Comparison of ENCODE assay signal across 8 mouse cellular contexts in genomic region chr3:145650298-145651011, GRCm38 (mm10). TPM values are rescaled to one million over a fixed set of nuclear protein-coding genes. Genes with fewer than 3 reads are reported as not detected.
A peak's percentile ranks its signal among the peaks of the same experiment; 100 is the strongest.
DNase-seq lines count a peak whose midpoint lies in the region; ATAC-seq and TF ChIP-seq lines count a peak whose summit lies in the region.

No protein-coding gene starts in this region.

- H3K36me3 ChIP-seq in forebrain, embryonic 15.5 days, result no peaks in the 10 kb centered on the region
- peaks cover 7% of the 10 kb centered on the region; the same call in 1 of the 2 replicates for H3K36me3 ChIP-seq in hindbrain, embryonic 10.5 days
- H3K36me3 ChIP-seq in limb, embryonic 14.5 days (ENCODE audit: control insufficient read depth, insufficient read depth, low read length), result peaks cover 22% of the 10 kb centered on the region
- peaks cover 8% of the 10 kb centered on the region for H3K36me3 ChIP-seq in myocyte (ENCODE audit: control insufficient read depth, insufficient read depth)

- WGBS in forebrain, embryonic 15.5 days, result under 1% methylated on average over 18 of the region's 18 CpGs
- under 1% methylated on average over 18 of the region's 18 CpGs for WGBS in hindbrain, embryonic 10.5 days
- WGBS in limb, embryonic 14.5 days, result under 1% methylated on average over 18 of the region's 18 CpGs

- no peak overlapping the region for H3K9ac ChIP-seq in forebrain, embryonic 15.5 days (replicated peaks)
- peak overlapping the region; percentile 89 for H3K9ac ChIP-seq in limb, embryonic 14.5 days (ENCODE audit: low read depth, low read length, severe bottlenecking)

- DNase-seq in adrenal gland, adult (ENCODE audit: inconsistent age in 2 of 2, low spot score in 1 of 2), result peak; percentile 61 to 73
- no peak for DNase-seq in adrenal gland, adult 8-10 months
- peak; percentile 68 for DNase-seq in hindbrain, embryonic 10.5 days (ENCODE audit: low spot score)
- peak; percentile 55 for DNase-seq in limb, embryonic 14.5 days (ENCODE audit: low spot score)
- DNase-seq in cerebellum, adult 11 months, result no peak
- no peak for DNase-seq in thymus, postnatal 10 days (ENCODE audit: low spot score in 2 of 2)

- H3K9me3 ChIP-seq in forebrain, embryonic 15.5 days, result no peaks in the 10 kb centered on the region
- H3K9me3 ChIP-seq in hindbrain, embryonic 10.5 days, result no peaks in the 10 kb centered on the region
- no peaks in the 10 kb centered on the region for H3K9me3 ChIP-seq in limb, embryonic 14.5 days (ENCODE audit: control insufficient read depth, low read length)

- H3K4me1 ChIP-seq in forebrain, embryonic 15.5 days, result peaks cover 73% of the 10 kb centered on the region
- H3K4me1 ChIP-seq in hindbrain, embryonic 10.5 days (replicated peaks), result peaks cover 86% of the 10 kb centered on the region
- H3K4me1 ChIP-seq in limb, embryonic 14.5 days (ENCODE audit: control insufficient read depth, insufficient read depth, low read length), result peaks cover 50% of the 10 kb centered on the region

- H3K4me3 ChIP-seq in forebrain, embryonic 15.5 days, result peak overlapping the region; percentile 51
- peak overlapping the region; percentile 72 for H3K4me3 ChIP-seq in hindbrain, embryonic 10.5 days
- H3K4me3 ChIP-seq in limb, embryonic 14.5 days (replicated peaks; ENCODE audit: low read length), result peak overlapping the region; percentile 77
- peak overlapping the region; percentile 65 for H3K4me3 ChIP-seq in myocyte

- peak overlapping the region; percentile 76 for H3K4me2 ChIP-seq in forebrain, embryonic 15.5 days (replicated peaks)
- H3K4me2 ChIP-seq in limb, embryonic 14.5 days (replicated peaks; ENCODE audit: low read depth, low read length, severe bottlenecking), result peak overlapping the region; percentile 80
- H3K4me2 ChIP-seq in myocyte (ENCODE audit: low read depth), result peak overlapping the region; percentile 93

- peaks cover 12% of the 10 kb centered on the region for H3K27me3 ChIP-seq in forebrain, embryonic 15.5 days
- H3K27me3 ChIP-seq in hindbrain, embryonic 10.5 days (ENCODE audit: insufficient read depth, poor library complexity, severe bottlenecking), result peaks cover 57% of the 10 kb centered on the region
- H3K27me3 ChIP-seq in limb, embryonic 14.5 days (ENCODE audit: control insufficient read depth, insufficient read depth, low read length), result no peaks in the 10 kb centered on the region
- H3K27me3 ChIP-seq in myocyte (ENCODE audit: control insufficient read depth, insufficient read depth, insufficient read length), result no peaks in the 10 kb centered on the region

- no peak for TF ChIP-seq POLR2A in limb, embryonic 14.5 days (IDR thresholded peaks at IDR 0.05; ENCODE audit: borderline replicate concordance, extremely low read depth, insufficient read depth, insufficient read length)
- no peak for TF ChIP-seq POLR2A in myocyte (IDR thresholded peaks at IDR 0.05; ENCODE audit: insufficient read length, low read depth)

- H3ac ChIP-seq in myocyte (ENCODE audit: control insufficient read depth, insufficient read length), result peak overlapping the region; percentile 43

- H3K79me2 ChIP-seq in myocyte (ENCODE audit: control insufficient read depth, insufficient read depth), result peaks cover 27% of the 10 kb centered on the region

- peak overlapping the region; percentile 36; the same call in 1 of the 2 replicates for H3K27ac ChIP-seq in forebrain, embryonic 15.5 days (replicated peaks)
- peak overlapping the region; percentile 95 for H3K27ac ChIP-seq in hindbrain, embryonic 10.5 days
- peak overlapping the region; percentile 96 for H3K27ac ChIP-seq in limb, embryonic 14.5 days (replicated peaks; ENCODE audit: low read depth, low read length)

- 0 out of 2 replicates have a peak, but pooled peaks have one; percentile 0 for ATAC-seq in forebrain, embryonic 15.5 days (replicated peaks)
- ATAC-seq in limb, embryonic 14.5 days (ENCODE audit: low FRiP score, low read depth), result no peak

TF ChIP-seq in myocyte, 11 proteins besides CTCF, POLR2A, EP300 and RAD21:
- TF ChIP-seq E2F4 (IDR thresholded peaks at IDR 0.05; ENCODE audit: insufficient read depth) (no peak), MYOG (IDR thresholded peaks at IDR 0.05; ENCODE audit: control insufficient read depth in 1 of 3, insufficient read depth in 1 of 3, insufficient read length in 2 of 3, low read depth in 2 of 3) (no peak), USF1 (IDR thresholded peaks at IDR 0.05; ENCODE audit: low read depth) (no peak), SRF (IDR thresholded peaks at IDR 0.05; ENCODE audit: control insufficient read depth, insufficient read length, low read depth) (no peak), POLR2AphosphoS2 (IDR thresholded peaks at IDR 0.05; ENCODE audit: insufficient read length, low read depth) (no peak), MYOD1 (IDR thresholded peaks at IDR 0.05; ENCODE audit: control insufficient read depth in 1 of 3, insufficient read length in 2 of 3, low read depth in 2 of 3) (no peak), TCF3 (IDR thresholded peaks at IDR 0.05; ENCODE audit: insufficient read length, low read depth) (no peak), REST (IDR thresholded peaks at IDR 0.05; ENCODE audit: insufficient read depth, insufficient read length) (no peak), CEBPB (IDR thresholded peaks at IDR 0.05; ENCODE audit: insufficient read depth, poor library complexity, severe bottlenecking) (no peak), MAX (IDR thresholded peaks at IDR 0.05; ENCODE audit: low read depth) (no peak), TCF12 (IDR thresholded peaks at IDR 0.05; ENCODE audit: insufficient read depth, poor library complexity, severe bottlenecking) (no peak)

RNA-seq across cellular contexts. Expression of gene Ccn1, which starts 0.7 kb away (rescaled TPM):
- 10 to 100 TPM in 2 of 4 experiments, 1 to 10 TPM in 2; 7.9 to 16.9 (median 11.3) TPM for total RNA-seq in adrenal gland, adult 8-10 months (2022)
- polyA plus RNA-seq in forebrain, embryonic 15.5 days (2015; fragmentation: Nextera tagmentation; extraction: Ambion mirVana), result 27.2 and 30.1 TPM in 2 replicates
- polyA plus RNA-seq in hindbrain, embryonic 10.5 days (2016; fragmentation: Nextera tagmentation; extraction: Ambion mirVana), result 42.9 and 43.4 TPM in 2 replicates
- polyA plus RNA-seq in limb, embryonic 14.5 days (2012; rRNA removed), result 105 and 119 TPM in 2 replicates
- polyA plus RNA-seq in limb, embryonic 14.5 days (2014; fragmentation: Nextera tagmentation; extraction: Ambion mirVana), result 53.5 and 59.8 TPM in 2 replicates
- polyA plus RNA-seq in myocyte (2012; fragmentation: generic; extraction: Trizol), result 49.6 TPM

Comparison
In these comparisons a context has a peak if more than half of its experiments do, and no peak if none do; other contexts are left out.
1. DNase-seq: peak in adrenal gland, adult (2 of 2), hindbrain, embryonic 10.5 days (single experiment) and limb, embryonic 14.5 days (single experiment); none in adrenal gland, adult 8-10 months (single experiment), cerebellum, adult 11 months (single experiment) and thymus, postnatal 10 days (0 of 2).
2. H3K27ac ChIP-seq: peak in every context shown above with its lines; median percentile 96 in limb, embryonic 14.5 days; 95 in hindbrain, embryonic 10.5 days; 36 in forebrain, embryonic 15.5 days.
3. Peak in every context shown above with its lines, with median percentiles within 50 percentile points of each other: H3K4me2 ChIP-seq and H3K4me3 ChIP-seq.